Mouse (Mus musculus): ENCODE measurements around the gene Slc25a41. TPM values are rescaled to one million over a fixed set of nuclear protein-coding genes. Genes with fewer than 3 reads are reported as not detected.

The Slc25a41 gene
- polyA plus RNA-seq, 1 experiment from 2014 or later = 0.20 TPM

GRCm38 (mm10) chr17:57070699-57071098 is 29.2 kb upstream of the Slc25a41 start:
- Histone ChIP-seq H3K27ac (ENCODE audit: low read depth, low read length) (no peak overlapping the region), H3K4me3 (ENCODE audit: low read depth, low read length) (0 out of 2 replicates have a peak overlapping the region, but pooled peaks have one; percentile 4), H3K4me2 (ENCODE audit: low read depth) (peak overlapping the region; percentile 35), H3K27me3 (ENCODE audit: control insufficient read depth, insufficient read depth, low read length) (no peaks in the 10 kb centered on the region), H3K36me3 (ENCODE audit: control insufficient read depth, insufficient read depth, low read length) (no peaks in the 10 kb centered on the region), H3K9me3 (ENCODE audit: control insufficient read depth, low read length) (no peaks in the 10 kb centered on the region), H3K4me1 (ENCODE audit: control insufficient read depth, insufficient read depth, low read length) (no peaks in the 10 kb centered on the region), H3K9ac (ENCODE audit: low read length) (no peak overlapping the region)
- ATAC-seq (ENCODE audit: insufficient read depth, low FRiP score, low TSS enrichment) (peak; percentile 76), DNase-seq (ENCODE audit: low spot score) (peak; percentile 71)
- WGBS = 2% methylated on average over 11 of the region's 11 CpGs

GRCm38 (mm10) chr17:57070272-57070671 is 28.8 kb upstream of the Slc25a41 start:
- Histone ChIP-seq H3K36me3 (ENCODE audit: control insufficient read depth, insufficient read depth, low read length) (no peaks in the 10 kb centered on the region), H3K4me2 (ENCODE audit: low read depth) (peak overlapping the region; percentile 35), H3K27me3 (ENCODE audit: control insufficient read depth, insufficient read depth, low read length) (no peaks in the 10 kb centered on the region), H3K9ac (ENCODE audit: low read length) (0 out of 2 replicates have a peak overlapping the region, but pooled peaks have one; percentile 18), H3K27ac (ENCODE audit: low read depth, low read length) (no peak overlapping the region), H3K4me3 (ENCODE audit: low read depth, low read length) (0 out of 2 replicates have a peak overlapping the region, but pooled peaks have one; percentile 4), H3K4me1 (ENCODE audit: control insufficient read depth, insufficient read depth, low read length) (no peaks in the 10 kb centered on the region), H3K9me3 (ENCODE audit: control insufficient read depth, low read length) (no peaks in the 10 kb centered on the region)
- no peak for ATAC-seq (ENCODE audit: insufficient read depth, low FRiP score, low TSS enrichment)
- no peak for DNase-seq (ENCODE audit: low spot score)
- WGBS = 6% methylated on average over 9 of the region's 9 CpGs

GRCm38 (mm10) chr17:57066908-57067307 is 25.5 kb upstream of the Slc25a41 start:
- ATAC-seq (ENCODE audit: insufficient read depth, low FRiP score, low TSS enrichment) = no peak
- Histone ChIP-seq H3K4me2 (ENCODE audit: low read depth) (no peak overlapping the region), H3K9ac (ENCODE audit: low read length) (no peak overlapping the region), H3K36me3 (ENCODE audit: control insufficient read depth, insufficient read depth, low read length) (no peaks in the 10 kb centered on the region), H3K27me3 (ENCODE audit: control insufficient read depth, insufficient read depth, low read length) (peaks cover 17% of the 10 kb centered on the region), H3K4me3 (ENCODE audit: low read depth, low read length) (no peak overlapping the region), H3K27ac (ENCODE audit: low read depth, low read length) (no peak overlapping the region), H3K4me1 (ENCODE audit: control insufficient read depth, insufficient read depth, low read length) (no peaks in the 10 kb centered on the region), H3K9me3 (ENCODE audit: control insufficient read depth, low read length) (no peaks in the 10 kb centered on the region)
- DNase-seq (ENCODE audit: low spot score) = no peak
- WGBS = 70% methylated on average over 5 of the region's 5 CpGs

- H3K4me1 ChIP-seq (ENCODE audit: control insufficient read depth, insufficient read depth, low read length) = 0 out of 2 replicates have a peak, but pooled peaks cover 3% of the 10 kb centered on the region
- no peaks in the 10 kb centered on the region for H3K36me3 ChIP-seq (ENCODE audit: control insufficient read depth, insufficient read depth, low read length)
- no peak overlapping the region for H3K4me2 ChIP-seq (ENCODE audit: low read depth)
- H3K9me3 ChIP-seq (ENCODE audit: control insufficient read depth, low read length) = no peaks in the 10 kb centered on the region
- no peak for ATAC-seq (ENCODE audit: insufficient read depth, low FRiP score, low TSS enrichment)
- no peak for DNase-seq (ENCODE audit: low spot score)
- 4% methylated on average over 8 of the region's 8 CpGs for WGBS
- no peak overlapping the region for H3K9ac ChIP-seq (ENCODE audit: low read length)
- no peak overlapping the region for H3K27ac ChIP-seq (ENCODE audit: low read depth, low read length)
- H3K4me3 ChIP-seq (ENCODE audit: low read depth, low read length) = no peak overlapping the region
- peaks cover 28% of the 10 kb centered on the region for H3K27me3 ChIP-seq (ENCODE audit: control insufficient read depth, insufficient read depth, low read length)
Observed at GRCm38 (mm10) chr17:57063031-57063430, 21.6 kb upstream of the Slc25a41 start.

GRCm38 (mm10) chr17:57062548-57062947 is 21.1 kb upstream of the Slc25a41 start:
- Histone ChIP-seq H3K4me1 (ENCODE audit: control insufficient read depth, insufficient read depth, low read length) (0 out of 2 replicates have a peak, but pooled peaks cover 3% of the 10 kb centered on the region), H3K27ac (ENCODE audit: low read depth, low read length) (no peak overlapping the region), H3K36me3 (ENCODE audit: control insufficient read depth, insufficient read depth, low read length) (no peaks in the 10 kb centered on the region), H3K4me3 (ENCODE audit: low read depth, low read length) (no peak overlapping the region), H3K4me2 (ENCODE audit: low read depth) (no peak overlapping the region), H3K27me3 (ENCODE audit: control insufficient read depth, insufficient read depth, low read length) (peaks cover 28% of the 10 kb centered on the region), H3K9me3 (ENCODE audit: control insufficient read depth, low read length) (no peaks in the 10 kb centered on the region), H3K9ac (ENCODE audit: low read length) (no peak overlapping the region)
- ATAC-seq (ENCODE audit: insufficient read depth, low FRiP score, low TSS enrichment) (no peak), DNase-seq (ENCODE audit: low spot score) (no peak)
- WGBS = 0% methylated on average over 22 of the region's 22 CpGs

GRCm38 (mm10) chr17:57062011-57062521 is 20.6 kb upstream of the Slc25a41 start:
- Histone ChIP-seq H3K27me3 (ENCODE audit: control insufficient read depth, insufficient read depth, low read length) (peaks cover 28% of the 10 kb centered on the region), H3K9me3 (ENCODE audit: control insufficient read depth, low read length) (no peaks in the 10 kb centered on the region), H3K9ac (ENCODE audit: low read length) (no peak overlapping the region), H3K36me3 (ENCODE audit: control insufficient read depth, insufficient read depth, low read length) (no peaks in the 10 kb centered on the region), H3K4me1 (ENCODE audit: control insufficient read depth, insufficient read depth, low read length) (0 out of 2 replicates have a peak, but pooled peaks cover 3% of the 10 kb centered on the region), H3K4me2 (ENCODE audit: low read depth) (peak overlapping the region; percentile 16; the same call in 1 of the 2 replicates), H3K27ac (ENCODE audit: low read depth, low read length) (no peak overlapping the region), H3K4me3 (ENCODE audit: low read depth, low read length) (peak overlapping the region; percentile 6; the same call in 1 of the 2 replicates)
- ATAC-seq (ENCODE audit: insufficient read depth, low FRiP score, low TSS enrichment) (no peak), DNase-seq (ENCODE audit: low spot score) (no peak)
- 1% methylated on average over 34 of the region's 39 CpGs for WGBS

- H3K4me2 ChIP-seq (ENCODE audit: low read depth) = peak overlapping the region; percentile 77
- H3K36me3 ChIP-seq (ENCODE audit: control insufficient read depth, insufficient read depth, low read length) = no peaks in the 10 kb centered on the region
- H3K27me3 ChIP-seq (ENCODE audit: control insufficient read depth, insufficient read depth, low read length) = peaks cover 28% of the 10 kb centered on the region
- no peak for ATAC-seq (ENCODE audit: insufficient read depth, low FRiP score, low TSS enrichment)
- 38% methylated on average over 10 of the region's 10 CpGs for WGBS
- H3K9ac ChIP-seq (ENCODE audit: low read length) = no peak overlapping the region
- DNase-seq (ENCODE audit: low spot score) = no peak
- H3K4me3 ChIP-seq (ENCODE audit: low read depth, low read length) = peak overlapping the region; percentile 71; the same call in 1 of the 2 replicates
- no peak overlapping the region for H3K27ac ChIP-seq (ENCODE audit: low read depth, low read length)
- H3K4me1 ChIP-seq (ENCODE audit: control insufficient read depth, insufficient read depth, low read length) = 0 out of 2 replicates have a peak, but pooled peaks cover 3% of the 10 kb centered on the region
- no peaks in the 10 kb centered on the region for H3K9me3 ChIP-seq (ENCODE audit: control insufficient read depth, low read length)
Observed at GRCm38 (mm10) chr17:57061069-57061468, 19.6 kb upstream of the Slc25a41 start.

GRCm38 (mm10) chr17:57060231-57060801 is 18.9 kb upstream of the Slc25a41 start:
- ATAC-seq (ENCODE audit: insufficient read depth, low FRiP score, low TSS enrichment) (peak; percentile 91), DNase-seq (ENCODE audit: low spot score) (peak; percentile 94)
- peaks cover 28% of the 10 kb centered on the region for H3K27me3 ChIP-seq (ENCODE audit: control insufficient read depth, insufficient read depth, low read length)
- peak overlapping the region; percentile 56; the same call in 1 of the 2 replicates for H3K27ac ChIP-seq (ENCODE audit: low read depth, low read length)
- no peaks in the 10 kb centered on the region for H3K36me3 ChIP-seq (ENCODE audit: control insufficient read depth, insufficient read depth, low read length)
- peak overlapping the region; percentile 77 for H3K4me2 ChIP-seq (ENCODE audit: low read depth)
- H3K4me3 ChIP-seq (ENCODE audit: low read depth, low read length) = peak overlapping the region; percentile 71
- H3K9ac ChIP-seq (ENCODE audit: low read length) = peak overlapping the region; percentile 42
- H3K4me1 ChIP-seq (ENCODE audit: control insufficient read depth, insufficient read depth, low read length) = 0 out of 2 replicates have a peak, but pooled peaks cover 3% of the 10 kb centered on the region
- WGBS = 0% methylated on average over 44 of the region's 44 CpGs
- H3K9me3 ChIP-seq (ENCODE audit: control insufficient read depth, low read length) = no peaks in the 10 kb centered on the region

Measured in neural tube, embryonic 11.5 days (tissue).